Mouse (Mus musculus): ENCODE data around the gene Pcgf3.

Pcgf3 gene

GRCm38 (mm10) chr5:108461082-108462065 is at the start of gene Pcgf3:
Gene Pcgf3, plus strand, starts transcription at chr5:108461232.
- DNase-seq (ENCODE audit: low spot score in 2 of 2), result peak; percentile 94 to 96

- no peak for DNase-seq (ENCODE audit: low spot score in 2 of 2)
These were observed 46.3 kb upstream of the Pcgf3 start for GRCm38 (mm10) chr5:108414711-108415110.

GRCm38 (mm10) chr5:108422741-108423140 is 38.3 kb upstream of the Pcgf3 start:
- no peak for DNase-seq (ENCODE audit: low spot score in 2 of 2)

- no peak for DNase-seq (ENCODE audit: low spot score in 2 of 2)
These were observed 37.6 kb upstream of the Pcgf3 start for GRCm38 (mm10) chr5:108423427-108423826.

- peak in 1 of 2 experiments; percentile 26 for DNase-seq (ENCODE audit: low spot score in 2 of 2)
These were observed 33.8 kb upstream of the Pcgf3 start for GRCm38 (mm10) chr5:108427186-108427585.

- DNase-seq (ENCODE audit: low spot score in 2 of 2), result no peak
These were observed 29.8 kb upstream of the Pcgf3 start for GRCm38 (mm10) chr5:108431196-108431595.

GRCm38 (mm10) chr5:108433804-108434587 is 27.0 kb upstream of the Pcgf3 start, which contains the start of gene Atp5k:
Gene Atp5k, minus strand, starts transcription at chr5:108434448.
- peak; percentile 87 to 91 for DNase-seq (ENCODE audit: low spot score in 2 of 2)

- no peak for DNase-seq (ENCODE audit: low spot score in 2 of 2)
These were observed 24.9 kb upstream of the Pcgf3 start for GRCm38 (mm10) chr5:108436101-108436500.

- no peak for DNase-seq (ENCODE audit: low spot score in 2 of 2)
These were observed 14.1 kb upstream of the Pcgf3 start for GRCm38 (mm10) chr5:108446973-108447372.

GRCm38 (mm10) chr5:108447857-108448256 is 13.2 kb upstream of the Pcgf3 start:
- DNase-seq (ENCODE audit: low spot score in 2 of 2), result no peak

GRCm38 (mm10) chr5:108448785-108449668 is 12.0 kb upstream of the Pcgf3 start, which contains the start of gene Mfsd7a:
Gene Mfsd7a, minus strand, starts transcription at chr5:108448891.
- no peak for DNase-seq (ENCODE audit: low spot score in 2 of 2)

- DNase-seq (ENCODE audit: low spot score in 2 of 2), result no peak
These were observed 10.0 kb upstream of the Pcgf3 start for GRCm38 (mm10) chr5:108450837-108451540.

- no peak for DNase-seq (ENCODE audit: low spot score in 2 of 2)
These were observed 9.4 kb upstream of the Pcgf3 start for GRCm38 (mm10) chr5:108451611-108452010.

GRCm38 (mm10) chr5:108452422-108452821 is 8.6 kb upstream of the Pcgf3 start:
- no peak for DNase-seq (ENCODE audit: low spot score in 2 of 2)

GRCm38 (mm10) chr5:108454094-108454493 is 6.9 kb upstream of the Pcgf3 start:
- no peak for DNase-seq (ENCODE audit: low spot score in 2 of 2)

- no peak for DNase-seq (ENCODE audit: low spot score in 2 of 2)
These were observed 2.3 kb upstream of the Pcgf3 start for GRCm38 (mm10) chr5:108458706-108459105.

GRCm38 (mm10) chr5:108460461-108460860 is 571 bp upstream of the Pcgf3 start:
- DNase-seq (ENCODE audit: low spot score in 2 of 2), result no peak

GRCm38 (mm10) chr5:108462446-108462845 is 1.4 kb downstream of the Pcgf3 start:
- no peak for DNase-seq (ENCODE audit: low spot score in 2 of 2)

- no peak for DNase-seq (ENCODE audit: low spot score in 2 of 2)
These were observed 4.3 kb downstream of the Pcgf3 start for GRCm38 (mm10) chr5:108465131-108465891.

- no peak for DNase-seq (ENCODE audit: low spot score in 2 of 2)
These were observed 5.6 kb downstream of the Pcgf3 start for GRCm38 (mm10) chr5:108466647-108467046.

All from frontal cortex, postnatal 10 days (tissue).